Mouse (Mus musculus) mesoderm, embryonic 11.5 days (tissue): Measurements from ENCODE around the gene Gm15517.
"Not testable (repeated sequence)": the region's sequence is repeated elsewhere in the genome, so short reads cannot be mapped to it uniquely, and the experiment has no call there.

Source experiments
- DNase-seq: peaks from one replicate; pipeline ENCODE4 v3.0.0-alpha.2; 2012; ENCODE audit warnings: low read depth, low spot score

Gm15517 gene

DNA sequence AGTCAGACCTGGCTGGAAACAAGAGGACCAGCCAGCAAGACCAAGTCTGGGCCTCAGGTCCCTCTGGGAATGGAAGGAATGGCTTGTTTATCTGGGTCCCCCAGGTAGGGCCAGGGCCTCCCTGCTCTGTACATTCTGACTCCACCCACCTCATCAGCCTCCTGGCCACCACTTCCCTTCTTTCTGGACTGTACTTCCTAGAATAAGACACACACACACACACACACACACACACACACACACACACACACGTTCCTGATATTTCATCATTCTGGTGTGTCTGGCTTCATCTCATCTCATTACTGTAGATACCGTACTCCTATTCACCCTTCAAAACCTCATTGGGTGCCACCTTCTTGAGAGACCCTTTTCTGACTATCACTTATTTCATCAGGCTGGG, 8.2 kb downstream of the Gm15517 start:
- no peak for DNase-seq

DNA sequence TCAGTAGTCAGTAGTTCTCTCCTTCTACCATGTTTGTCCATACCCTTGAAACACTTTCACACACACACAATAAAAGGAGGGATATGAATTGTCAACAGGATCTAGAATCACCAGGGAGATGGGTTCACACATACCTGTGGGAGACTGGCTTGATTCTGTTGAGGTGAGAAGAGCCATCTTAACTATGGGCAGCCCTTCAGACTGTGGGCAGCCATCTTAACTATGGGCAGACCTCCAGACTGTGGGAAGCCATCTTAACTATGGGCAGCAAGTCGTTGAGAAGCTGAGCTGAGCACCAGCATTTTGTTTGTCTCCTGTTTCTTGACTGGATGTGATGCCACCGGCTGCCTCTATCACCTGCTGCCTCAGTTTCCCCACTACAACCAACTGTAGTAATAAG, 10.1 kb downstream of the Gm15517 start:
- DNase-seq, result no peak

DNA sequence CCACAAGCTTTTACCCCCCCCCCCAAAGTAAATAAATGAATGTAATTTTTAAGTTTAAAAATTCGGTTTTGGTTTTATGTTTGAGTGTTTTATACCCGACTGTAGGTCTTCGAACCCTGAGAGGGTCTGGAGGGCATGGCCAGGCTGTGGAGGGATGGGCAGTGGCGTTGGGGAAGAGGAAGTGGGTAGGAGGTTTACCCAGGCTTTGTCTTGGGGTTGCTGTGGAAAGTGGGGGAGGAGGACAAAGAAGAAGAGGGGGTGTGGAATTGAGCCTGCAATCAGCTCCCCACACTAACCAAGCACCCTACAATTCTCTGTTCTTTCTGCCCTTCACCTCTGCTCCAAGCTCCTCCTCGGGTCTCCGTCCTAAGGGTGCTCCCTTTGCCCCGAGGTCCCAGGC, 11.3 kb downstream of the Gm15517 start:
- no peak for DNase-seq

DNA sequence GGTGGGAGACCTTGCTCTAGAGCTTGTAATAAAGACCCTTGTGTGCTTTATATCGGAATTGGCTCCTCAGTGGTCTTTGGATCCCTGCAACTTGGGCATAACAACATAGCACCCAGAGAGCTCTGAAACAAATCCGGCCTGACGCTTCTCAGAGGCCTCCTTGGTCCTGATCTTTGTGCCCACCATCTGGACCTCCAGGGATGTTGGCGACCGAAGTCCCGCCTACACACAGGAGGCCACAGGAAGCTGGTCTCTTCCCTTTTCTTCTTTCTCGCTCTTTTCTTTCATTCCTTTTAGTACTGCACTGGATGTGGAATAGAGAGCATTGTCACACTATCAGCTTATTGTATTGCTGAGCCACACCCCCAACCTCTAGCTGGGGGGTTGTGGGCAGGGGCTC, 12.2 kb downstream of the Gm15517 start:
- no peak for DNase-seq

DNA sequence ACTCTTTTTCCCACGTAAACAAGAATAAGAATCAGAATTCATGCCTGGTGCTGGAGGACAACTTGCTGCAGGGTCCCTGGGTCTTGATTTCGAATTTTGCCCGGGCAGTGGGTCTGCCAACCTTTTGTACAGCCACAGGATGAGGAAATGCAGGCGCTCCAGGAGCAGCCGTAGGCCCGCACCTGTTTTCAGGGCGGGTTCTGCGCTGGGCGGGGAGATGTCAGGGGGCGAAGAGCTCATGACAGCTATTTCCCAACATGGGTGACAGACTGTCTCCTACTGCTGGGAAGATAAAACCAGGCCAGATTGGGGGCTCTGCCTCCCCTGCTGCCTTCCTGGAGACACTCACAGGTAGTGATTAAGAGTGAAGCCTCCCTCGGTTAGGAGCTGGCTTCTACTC, 12.8 kb downstream of the Gm15517 start:
- no peak for DNase-seq

DNA sequence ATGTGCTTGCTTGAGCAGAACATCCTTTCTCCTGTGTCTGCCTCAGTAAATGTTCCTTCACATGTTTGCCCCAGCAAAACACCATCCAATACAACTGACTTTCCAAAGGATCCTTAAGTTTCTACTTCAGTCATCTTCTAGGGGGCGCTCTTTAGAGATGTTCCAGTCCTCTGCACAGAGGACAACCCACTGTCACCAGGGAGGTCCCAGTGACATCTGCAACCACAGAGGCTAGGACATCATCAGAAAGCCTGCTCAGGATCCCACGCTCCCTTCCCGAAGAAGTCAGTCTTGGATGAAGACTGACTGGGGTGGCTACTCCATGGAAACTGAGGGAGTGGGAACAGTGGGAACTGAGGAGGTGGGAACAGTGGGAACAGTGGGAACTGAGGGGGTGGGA, 14.3 kb downstream of the Gm15517 start:
- no peak for DNase-seq

DNA sequence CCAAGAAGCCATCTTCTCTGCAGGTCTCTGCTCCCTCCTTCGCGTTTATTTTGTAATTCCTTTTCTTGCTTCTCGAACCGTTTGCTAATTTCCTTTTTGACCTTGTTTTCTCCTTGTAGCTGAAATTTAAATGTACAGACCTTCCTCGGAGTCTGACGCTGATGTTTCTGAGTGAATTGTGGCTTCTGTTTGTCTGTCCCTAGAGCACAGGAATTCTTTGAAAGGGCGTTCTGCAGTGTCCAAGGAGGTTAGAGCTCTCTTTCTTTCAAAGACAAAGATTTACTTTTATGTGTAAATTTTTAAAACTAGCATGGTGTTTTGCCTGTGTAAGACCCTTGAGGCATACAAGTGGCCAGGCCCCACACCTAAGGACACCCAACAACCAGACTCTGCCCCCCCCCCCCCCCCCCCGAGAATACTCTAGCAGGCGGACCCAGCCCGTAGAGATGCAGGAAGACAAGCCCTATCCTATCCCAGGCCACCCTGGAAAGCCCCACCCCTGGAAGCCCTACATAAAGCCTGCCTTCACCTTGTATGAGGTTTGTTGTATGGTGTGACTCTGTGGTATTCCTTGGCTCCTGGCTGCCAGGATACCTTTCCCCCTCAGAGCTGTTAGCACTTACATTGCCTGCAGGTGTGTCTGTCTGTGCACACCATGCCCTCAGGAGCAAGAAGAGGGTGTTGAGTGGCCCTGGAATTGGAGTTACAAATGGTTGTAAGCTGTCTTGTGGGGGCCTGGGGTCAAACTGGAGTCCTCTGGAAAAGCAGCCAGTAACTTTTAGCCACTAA, 15.4 kb downstream of the Gm15517 start:
- no peak for DNase-seq

DNA sequence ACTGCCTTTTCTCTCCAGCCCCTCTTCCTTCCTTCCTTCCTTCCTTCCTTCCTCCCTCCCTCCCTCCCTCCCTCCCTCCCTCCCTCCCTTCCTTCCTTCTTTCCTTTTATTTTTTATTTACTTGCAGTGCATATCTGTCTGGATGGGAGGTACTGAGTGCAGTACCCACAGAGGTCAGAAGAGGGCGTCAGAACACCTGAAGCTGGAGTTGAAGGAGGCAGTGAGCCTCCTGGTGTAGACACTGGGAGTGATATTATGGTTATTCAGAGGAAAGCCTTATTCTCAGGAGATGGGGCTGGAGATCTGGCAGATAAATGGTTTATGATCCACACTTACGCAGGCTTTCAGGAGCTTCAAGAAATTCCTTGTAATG, 16.0 kb downstream of the Gm15517 start:
- DNase-seq, result peak; percentile 53

DNA sequence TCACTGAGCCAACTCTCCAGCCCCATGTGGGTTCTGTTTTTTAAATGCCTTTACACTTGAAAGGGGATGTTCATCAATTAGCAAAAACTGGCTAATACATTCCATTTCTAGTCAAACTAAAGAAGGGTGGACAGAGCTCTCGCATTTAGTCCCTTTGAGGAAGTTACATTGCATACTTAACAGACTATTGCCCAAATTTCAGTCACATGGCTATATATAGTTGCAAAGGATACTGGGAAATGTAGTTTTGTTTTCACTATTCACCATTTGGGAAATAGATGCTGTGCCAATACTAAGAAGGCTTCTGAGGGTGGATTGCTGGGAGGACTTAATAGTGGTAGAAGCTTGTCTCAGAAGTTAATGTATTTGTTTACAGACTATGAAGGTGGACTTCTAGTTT, 19.7 kb downstream of the Gm15517 start:
- no peak for DNase-seq

DNA sequence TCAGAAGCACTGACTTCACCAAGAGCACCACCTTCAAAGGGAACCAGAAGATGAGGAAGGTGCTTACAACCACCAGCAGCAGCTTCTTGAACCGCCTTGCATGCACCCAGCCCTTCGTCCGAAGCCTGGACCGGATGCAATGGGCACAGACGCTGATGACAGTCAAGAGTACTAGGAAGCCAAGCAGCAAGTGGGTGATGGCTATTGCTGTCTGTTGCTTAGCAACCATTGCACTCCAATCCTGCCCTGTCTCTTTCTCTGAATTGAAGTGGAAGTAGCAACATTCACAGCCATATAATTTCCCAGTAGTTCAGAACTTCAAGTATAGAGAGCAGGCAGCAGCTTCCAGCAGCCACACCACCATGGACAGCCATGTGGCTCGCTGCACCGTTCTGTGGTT, 20.3 kb downstream of the Gm15517 start:
- DNase-seq, result no peak

DNA sequence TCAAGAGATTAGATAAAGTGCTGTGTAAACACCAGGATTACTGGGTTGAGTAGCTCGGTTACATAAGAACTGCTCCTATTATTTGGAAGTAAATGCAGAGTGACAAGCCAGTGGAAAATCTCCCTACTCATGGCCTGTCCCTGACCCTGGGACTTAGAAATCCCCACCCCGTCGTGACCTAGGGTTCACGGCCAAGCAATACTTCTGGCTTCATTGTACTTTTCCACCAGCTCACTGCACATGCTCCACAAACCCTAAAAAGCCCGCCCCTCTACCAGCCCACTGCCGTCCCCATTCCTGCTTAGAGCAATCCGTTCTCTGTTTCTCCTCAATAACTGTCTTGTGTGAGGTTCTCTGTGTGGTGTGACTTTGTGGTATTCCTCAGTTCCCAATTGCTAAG, 26.5 kb downstream of the Gm15517 start:
- DNase-seq, result no peak

DNA sequence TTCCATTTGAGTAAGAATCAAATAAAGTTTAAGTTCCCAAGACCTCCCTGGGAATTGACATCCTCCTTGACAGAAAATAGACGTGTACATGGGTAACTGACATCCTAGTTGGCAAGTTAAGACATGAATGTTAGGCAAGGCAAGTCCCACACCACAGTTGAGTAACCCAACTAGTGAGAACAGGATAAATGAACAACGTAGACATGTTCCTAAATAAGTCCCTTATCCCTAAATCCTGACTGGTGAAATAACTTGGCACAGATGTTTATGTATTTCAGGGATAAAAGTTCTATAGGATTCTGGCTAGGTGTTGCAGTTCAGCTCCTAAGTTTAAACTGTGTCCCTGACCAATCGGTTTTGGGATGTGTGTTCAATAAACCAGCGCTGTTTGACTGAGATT, 29.7 kb downstream of the Gm15517 start:
- DNase-seq, result no peak

DNA sequence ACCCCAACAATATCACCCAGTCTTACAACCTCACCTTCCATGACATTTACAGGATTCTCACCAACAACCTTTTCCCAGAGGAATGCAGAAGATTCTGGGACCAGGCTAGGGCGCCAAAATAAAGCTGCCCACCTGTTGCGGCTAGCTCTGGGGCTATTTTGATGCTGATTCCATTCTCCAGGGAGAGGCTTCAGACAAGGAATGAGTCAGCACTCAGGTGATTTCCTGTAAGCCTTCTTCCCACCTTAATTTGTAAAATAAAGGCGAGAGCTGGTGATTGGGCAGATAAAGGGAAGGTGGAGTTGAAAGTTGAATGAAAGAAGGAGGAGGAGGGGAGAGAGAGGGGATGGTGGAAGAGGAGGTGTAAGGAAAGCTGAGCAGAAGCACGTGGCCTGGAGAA, 30.2 kb downstream of the Gm15517 start:
- DNase-seq, result no peak

DNA sequence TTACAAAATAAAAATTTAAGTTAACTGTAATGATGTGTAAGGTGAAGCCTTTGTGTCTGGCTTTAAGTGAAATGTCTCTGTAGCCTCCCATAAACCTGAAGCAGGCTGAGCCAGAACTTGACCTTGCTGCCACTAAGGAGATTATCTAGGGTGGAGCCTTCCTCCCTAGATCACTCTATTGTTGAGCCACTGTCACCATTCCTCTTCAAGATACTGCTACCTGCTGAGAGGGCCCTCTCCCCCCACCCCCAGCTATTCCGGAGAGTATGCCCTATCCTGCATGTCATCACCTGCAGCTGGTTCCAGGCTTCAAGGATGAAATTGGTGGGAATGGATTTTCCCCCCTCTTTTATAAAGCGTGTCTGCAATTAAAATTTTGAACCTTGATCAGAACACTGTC, 36.3 kb downstream of the Gm15517 start:
- not testable (repeated sequence) for DNase-seq

DNA sequence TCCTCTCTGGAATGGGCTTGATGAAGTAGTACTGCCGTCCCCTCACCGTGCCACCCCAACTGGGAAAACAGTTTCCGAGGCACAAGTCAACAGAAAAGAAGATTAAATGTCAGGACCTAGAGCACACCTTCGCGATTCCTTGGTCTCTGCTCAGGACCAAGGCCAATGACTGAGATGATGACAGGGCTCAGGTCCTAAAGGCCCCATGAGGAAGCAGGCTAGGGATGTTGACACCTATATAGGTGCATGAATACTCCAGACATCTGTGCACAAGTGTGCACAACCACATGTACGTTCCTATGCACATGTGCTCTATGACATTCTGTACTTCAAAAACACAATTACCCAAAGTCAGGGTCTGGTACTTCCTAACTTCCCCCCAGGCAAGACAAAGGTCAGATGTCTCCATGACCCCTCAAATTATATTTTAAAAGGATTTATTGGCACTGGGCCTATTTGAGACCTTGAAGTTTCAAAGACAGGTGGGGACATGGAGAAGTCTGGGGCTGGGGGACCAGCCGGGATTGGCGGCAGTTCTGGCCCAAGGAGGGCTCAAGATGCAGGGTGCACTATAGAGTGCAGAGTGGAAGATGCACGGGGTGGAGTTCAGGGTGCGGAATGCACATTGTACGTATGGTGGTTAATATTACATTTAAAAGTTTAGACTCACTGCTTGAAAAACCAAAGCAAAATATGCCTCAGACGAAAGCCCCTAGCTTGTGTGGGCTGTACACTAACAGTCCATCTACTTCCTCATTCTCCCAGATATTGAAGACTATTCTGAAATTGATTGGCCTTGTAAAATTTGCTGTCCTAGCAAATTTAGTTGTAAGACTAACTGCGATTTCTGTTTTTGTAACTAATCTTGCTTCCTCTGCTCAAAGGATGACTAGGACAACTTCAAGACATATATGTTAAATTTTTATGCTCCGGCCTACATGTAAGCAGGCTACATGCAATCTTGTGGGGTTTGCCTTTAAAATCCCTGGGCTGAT, 42.4 kb downstream of the Gm15517 start:
- no peak for DNase-seq

DNA sequence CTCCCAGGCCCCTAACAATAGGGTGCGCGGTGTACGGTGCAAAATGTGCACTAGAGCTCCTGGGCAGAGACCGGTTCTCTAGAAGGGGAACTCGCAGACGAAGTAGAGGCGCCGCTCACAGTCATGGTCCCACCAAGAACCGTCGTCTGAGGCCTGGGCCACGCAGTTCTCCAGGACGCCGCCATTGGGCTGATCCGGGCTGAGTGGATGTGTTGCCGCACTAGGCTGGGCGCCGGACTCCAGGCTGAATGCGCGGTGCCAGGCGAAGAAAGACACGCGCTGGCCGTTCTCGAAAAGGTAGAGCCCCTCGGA, 43.2 kb downstream of the Gm15517 start:
- no peak for DNase-seq

DNA sequence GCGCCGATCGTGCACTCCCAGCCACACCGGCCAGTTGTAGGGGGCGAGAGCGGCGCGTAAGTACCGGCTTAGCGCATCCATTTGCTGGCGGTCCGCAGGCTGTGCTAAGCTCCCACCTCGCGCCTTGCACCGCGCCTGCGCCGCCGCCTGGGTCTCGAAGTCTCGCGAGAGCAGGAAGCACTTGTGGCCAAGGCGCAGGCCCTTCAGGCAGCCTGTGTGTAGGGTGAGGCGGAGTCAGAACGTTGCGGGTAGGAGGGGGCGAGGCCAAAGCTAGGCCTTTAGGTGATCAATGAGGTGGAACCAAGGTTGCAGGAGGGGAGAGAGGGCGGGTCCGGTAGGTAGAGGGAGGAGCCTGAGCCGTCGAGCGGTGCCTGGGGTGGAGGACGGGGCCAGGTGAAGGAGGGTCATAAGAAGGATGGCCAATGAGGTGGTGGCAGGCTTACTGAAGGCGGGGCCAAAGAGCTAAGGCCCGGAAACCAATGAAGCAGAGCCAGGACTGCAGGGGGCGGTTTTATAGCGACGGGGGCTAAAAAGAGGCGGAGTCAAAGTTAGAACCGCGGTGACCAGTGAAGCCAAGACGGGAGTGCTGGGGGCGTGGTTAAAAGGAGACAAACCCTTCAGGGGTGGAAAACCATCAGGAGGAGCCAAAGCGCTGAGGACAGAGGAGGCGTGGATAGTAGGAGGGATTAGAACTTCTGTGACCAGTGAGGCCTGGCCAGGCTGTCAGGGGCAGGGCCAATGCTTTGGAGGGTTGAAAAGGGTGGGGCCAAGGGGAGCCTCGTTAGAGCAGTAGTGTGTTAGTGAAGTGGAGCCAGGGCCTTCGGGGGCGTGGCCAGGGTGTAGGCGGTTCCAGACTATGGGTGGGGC, 43.8 kb downstream of the Gm15517 start:
- peak; percentile 99 for DNase-seq

DNA sequence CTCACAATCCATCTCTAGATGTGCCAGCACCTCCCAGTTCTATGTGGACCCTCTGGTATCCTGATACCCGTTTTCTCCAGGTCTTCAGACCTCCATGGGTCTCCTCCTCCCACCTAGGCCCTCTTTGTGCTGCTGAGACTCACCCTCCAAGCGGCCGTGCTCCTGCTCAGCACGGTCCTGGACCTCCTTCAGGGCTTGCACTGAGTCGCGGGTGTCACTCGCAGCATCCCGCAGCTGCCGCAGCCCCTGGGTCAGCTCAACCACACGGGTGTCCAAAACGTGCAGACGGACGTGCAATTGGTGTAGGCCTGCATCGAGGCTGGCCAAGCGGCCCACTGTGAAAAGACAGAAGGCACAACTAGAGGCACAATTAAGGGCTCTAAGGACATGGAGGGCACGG, 44.4 kb downstream of the Gm15517 start:
- no peak for DNase-seq

DNA sequence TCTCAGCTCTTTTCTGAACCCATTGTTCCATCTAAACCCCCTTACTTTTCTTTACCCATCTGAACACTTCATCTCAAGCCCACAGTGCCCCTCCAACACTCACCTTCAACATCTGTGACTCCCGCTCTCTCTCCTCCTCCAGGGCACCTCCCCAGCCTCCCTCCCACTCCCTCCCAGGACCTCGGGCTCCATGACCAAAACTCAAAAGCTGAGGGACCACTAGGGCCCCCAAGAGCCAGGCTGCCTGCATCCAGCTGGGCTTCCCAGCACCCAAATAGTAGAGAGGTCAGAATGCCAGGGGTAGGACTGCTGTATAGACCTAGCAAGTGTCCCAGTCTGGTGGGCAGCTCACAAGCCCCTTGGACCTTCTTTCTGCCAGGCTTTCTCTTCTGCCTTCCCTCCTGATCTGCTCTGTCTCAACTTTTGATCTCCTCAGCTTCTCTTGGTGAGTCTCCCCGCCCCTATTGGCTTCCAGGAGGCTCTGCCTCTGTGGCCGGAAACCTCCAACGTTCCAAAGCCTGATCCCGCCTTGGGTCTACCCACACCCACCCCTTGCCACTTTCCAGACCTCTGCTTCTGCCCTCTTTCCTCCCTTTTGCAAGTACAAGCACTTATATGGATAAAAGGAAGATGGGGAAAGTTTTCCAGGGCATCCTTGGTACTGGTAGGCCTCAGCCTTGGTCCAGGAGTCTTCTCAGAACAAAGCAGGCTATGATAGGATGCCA, 45.4 kb downstream of the Gm15517 start, which contains the start of gene Clec11a:
Gene Clec11a, minus strand, starts transcription at position 387 of the 725 bp plus-strand sequence.
- DNase-seq, result no peak

DNA sequence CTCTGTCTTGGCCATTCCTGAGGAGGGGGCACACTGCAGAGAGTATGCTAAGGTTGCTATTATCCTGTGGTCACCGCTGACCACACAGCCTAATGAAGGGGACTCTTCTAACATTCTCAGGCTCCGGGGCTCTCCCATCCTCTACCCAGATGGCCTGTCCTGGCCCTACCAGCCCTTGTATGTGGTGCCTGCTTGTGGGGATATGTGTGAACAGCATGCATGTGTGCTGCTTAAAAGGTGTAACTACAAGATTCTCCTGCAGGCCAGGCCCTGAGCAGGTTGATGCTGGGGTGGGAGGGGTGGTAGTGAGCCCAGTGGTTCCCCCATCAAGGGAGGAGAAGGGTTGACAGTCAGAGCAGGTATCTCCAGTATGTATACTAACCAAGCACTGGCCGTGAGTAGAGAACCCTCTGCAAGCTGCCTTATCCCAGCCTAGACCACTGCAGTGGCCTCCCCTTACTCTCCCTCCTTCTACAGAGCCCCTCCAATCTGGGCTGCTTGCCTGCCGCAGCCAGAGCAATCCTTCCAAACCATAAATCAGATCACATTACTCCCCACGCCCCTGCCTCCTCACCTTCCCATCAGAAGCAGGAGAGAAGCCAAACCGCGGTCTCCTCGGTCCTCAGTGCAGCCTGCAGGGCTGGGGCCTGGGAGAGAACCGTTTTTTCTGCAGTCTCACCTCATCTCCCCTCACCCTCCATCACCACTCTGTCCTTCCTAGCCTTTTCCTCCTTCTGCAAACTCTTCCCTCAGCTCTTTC, 46.2 kb downstream of the Gm15517 start:
- DNase-seq, result no peak
